Mouse (Mus musculus) G1E (cell line): ENCODE results near the gene Bbs12. TPM values are rescaled to one million over a fixed set of nuclear protein-coding genes. Genes with fewer than 3 reads are reported as not detected.
A peak's percentile ranks its signal among the peaks of the same experiment; 100 is the strongest.

Experiments
- ATAC-seq: 2 replicates; pipeline ENCODE4 v1.8.0; 2016; ENCODE audit warnings: mild to moderate bottlenecking; ENCODE audit not compliant: insufficient number of reproducible peaks, poor library complexity, low FRiP score, severe bottlenecking; ENCODE audit errors: extremely low read depth
- DNase-seq: peaks from one replicate; pipeline ENCODE4 v3.0.0; 2012; ENCODE audit warnings: low spot score
- H3K27me3 ChIP-seq: 2 replicates; pipeline ENCODE4 v1.6.1; 2012; ENCODE audit warnings: mild to moderate bottlenecking, low read length, inconsistent platforms; ENCODE audit not compliant: insufficient read depth
- H3K36me3 ChIP-seq: replicated peaks from 2 replicates; pipeline ENCODE3; 2012; ENCODE audit warnings: mild to moderate bottlenecking, inconsistent platforms
- H3K4me1 ChIP-seq: 2 replicates; pipeline ENCODE4 v1.6.1; 2012; ENCODE audit warnings: low read depth, low read length, inconsistent platforms, mixed read lengths; ENCODE audit not compliant: insufficient read depth
- H3K4me3 ChIP-seq: 2 replicates; pipeline ENCODE4 v1.5.1; 2012; ENCODE audit warnings: low read depth, mild to moderate bottlenecking, inconsistent platforms, low read length, moderate library complexity, mixed read lengths
- H3K9me3 ChIP-seq: replicated peaks from 2 replicates; pipeline ENCODE4 v1.6.1; 2012; ENCODE audit warnings: inconsistent platforms
- CTCF ChIP-seq: IDR thresholded peaks from 2 replicates; pipeline ENCODE4 v1.5.1; 2012; ENCODE audit warnings: low read depth, low read length, inconsistent platforms, mixed read lengths
- GATA1 ChIP-seq: IDR thresholded peaks from 2 replicates; pipeline ENCODE4 v1.6.1; 2012; ENCODE audit warnings: borderline replicate concordance, low read length, inconsistent platforms, mixed read lengths
- GATA2 ChIP-seq: IDR thresholded peaks from 2 replicates; pipeline ENCODE4 v1.6.1; 2012; ENCODE audit warnings: low read depth, low read length, inconsistent platforms, borderline replicate concordance
- POLR2AphosphoS5 ChIP-seq: IDR thresholded peaks from 2 replicates; pipeline ENCODE4 v1.6.1; 2012; ENCODE audit warnings: low read depth, low read length, inconsistent platforms; ENCODE audit not compliant: insufficient replicate concordance
- TAL1 ChIP-seq: conservative IDR thresholded peaks from 2 replicates; pipeline ENCODE4 v1.6.1; 2012; ENCODE audit warnings: low read depth, low read length, inconsistent platforms, mixed read lengths
- polyA plus RNA-seq: library from polyadenylated mRNA; stranded (reverse); fragments of >175 nt; gene quantifications from 2 replicates; pipeline ENCODE4 v1.2.3, GENCODE M21; 2012
- total RNA-seq, 2 experiments: library from RNA; stranded (forward) in 1 of 2; stranded (reverse) in 1 of 2; fragments of 200-1000 nt in 1 of 2; fragments of >200 nt in 1 of 2; fragmentation: Nextera tagmentation in 1 of 2; gene quantifications; 2 replicates each; pipeline ENCODE4 v1.2.3; 2014 to 2017

The Bbs12 gene
- total and polyA plus RNA-seq, 3 experiments: 0.52 to 31.6 (median 27.3) TPM

- Histone ChIP-seq H3K9me3 (no peaks in the 10 kb centered on the region), H3K36me3 (no peaks in the 10 kb centered on the region), H3K27me3 (peaks cover 4% of the 10 kb centered on the region; the same call in 1 of the 2 replicates), H3K4me3 (no peak overlapping the region), H3K4me1 (peaks cover 23% of the 10 kb centered on the region)
- peak; percentile 35; the same call in 1 of the 2 replicates for TF ChIP-seq CTCF
- no peak for TF ChIP-seq GATA2
- ATAC-seq (no peak), DNase-seq (no peak)
These were observed 28.8 kb downstream of the Bbs12 start for GRCm38 (mm10) chr3:37341110-37341509.

DNA sequence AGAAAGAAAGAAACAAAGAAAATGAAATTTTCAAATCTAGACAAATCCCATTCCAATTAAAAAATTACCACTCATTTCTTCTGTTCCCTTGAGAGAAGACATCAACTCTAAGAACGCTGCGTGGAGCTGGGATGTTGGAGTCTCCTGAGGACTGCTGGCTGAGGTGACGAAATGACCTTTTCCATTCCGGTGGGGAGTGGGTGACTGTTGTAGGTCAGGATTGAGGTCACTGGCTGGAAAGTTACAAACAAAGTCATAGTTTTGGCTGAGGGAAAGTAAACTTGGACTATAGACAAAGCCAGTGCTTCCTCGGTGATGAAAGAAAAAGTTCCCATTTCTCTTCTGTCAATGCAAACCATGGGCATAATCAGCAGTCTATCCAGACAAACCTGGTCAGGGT, 30.5 kb downstream of the Bbs12 start:
- no peak for DNase-seq
- peaks cover 4% of the 10 kb centered on the region; the same call in 1 of the 2 replicates for H3K27me3 ChIP-seq
- no peak overlapping the region for H3K4me3 ChIP-seq
- no peaks in the 10 kb centered on the region for H3K9me3 ChIP-seq
- TF ChIP-seq POLR2AphosphoS5: no peak
- TF ChIP-seq GATA2: no peak
- TF ChIP-seq TAL1: no peak
- no peak for TF ChIP-seq GATA1
- no peak for TF ChIP-seq CTCF
- H3K36me3 ChIP-seq: no peaks in the 10 kb centered on the region
- peaks cover 33% of the 10 kb centered on the region for H3K4me1 ChIP-seq
- no peak for ATAC-seq

GRCm38 (mm10) chr3:37347671-37348070, 35.3 kb downstream of the Bbs12 start:
- Histone ChIP-seq H3K4me1 (peaks cover 65% of the 10 kb centered on the region), H3K27me3 (peaks cover 7% of the 10 kb centered on the region; the same call in 1 of the 2 replicates), H3K36me3 (no peaks in the 10 kb centered on the region), H3K4me3 (no peak overlapping the region; the same call in 1 of the 2 replicates), H3K9me3 (peaks cover 4% of the 10 kb centered on the region; the same call in 1 of the 2 replicates)
- ATAC-seq (no peak), DNase-seq (no peak)
- TF ChIP-seq POLR2AphosphoS5 (no peak), GATA1 (no peak), CTCF (no peak), GATA2 (no peak), TAL1 (no peak)

- TF ChIP-seq POLR2AphosphoS5 (no peak), GATA1 (no peak), CTCF (no peak), TAL1 (no peak)
These were observed 36.1 kb downstream of the Bbs12 start, which contains the start of gene Fgf2 for GRCm38 (mm10) chr3:37348221-37349165. TSS of gene Fgf2 (plus strand) at chr3:37348346.

GRCm38 (mm10) chr3:37349166-37349548, 36.8 kb downstream of the Bbs12 start:
- Histone ChIP-seq H3K4me3 (peak overlapping the region; percentile 73), H3K36me3 (no peaks in the 10 kb centered on the region), H3K27me3 (peaks cover 6% of the 10 kb centered on the region; the same call in 1 of the 2 replicates), H3K4me1 (peaks cover 58% of the 10 kb centered on the region), H3K9me3 (peaks cover 4% of the 10 kb centered on the region; the same call in 1 of the 2 replicates)
- ATAC-seq (no peak), DNase-seq (no peak)
- TF ChIP-seq GATA2: no peak
- TF ChIP-seq GATA1: no peak
- TF ChIP-seq TAL1: no peak
- no peak for TF ChIP-seq POLR2AphosphoS5

More at GRCm38 (mm10) chr3:37348221-37349165, 36.1 kb downstream of the Bbs12 start, which contains the start of gene Fgf2:
- peak within 1 kb of the TSS; percentile 73 for H3K4me3 ChIP-seq
- DNase-seq (no peak), ATAC-seq (no peak)
- H3K27me3 ChIP-seq: peaks cover 7% of the 10 kb centered on the region; the same call in 1 of the 2 replicates
- peaks cover 4% of the 10 kb centered on the region; the same call in 1 of the 2 replicates for H3K9me3 ChIP-seq
- H3K36me3 ChIP-seq: no peaks in the 10 kb centered on the region
- H3K4me1 ChIP-seq: peaks cover 62% of the 10 kb centered on the region

GRCm38 (mm10) chr3:37350386-37350785, 38.0 kb downstream of the Bbs12 start:
- ATAC-seq (peak; percentile 89), DNase-seq (peak; percentile 43)
- H3K27me3 ChIP-seq: 0 out of 2 replicates have a peak, but pooled peaks cover 3% of the 10 kb centered on the region

More at GRCm38 (mm10) chr3:37350386-37350785, 38.0 kb downstream of the Bbs12 start:
- Histone ChIP-seq H3K4me1 (peaks cover 53% of the 10 kb centered on the region), H3K36me3 (no peaks in the 10 kb centered on the region), H3K9me3 (peaks cover 4% of the 10 kb centered on the region; the same call in 1 of the 2 replicates), H3K4me3 (no peak overlapping the region; the same call in 1 of the 2 replicates)
- TF ChIP-seq POLR2AphosphoS5: no peak
- TF ChIP-seq GATA2: no peak
- TF ChIP-seq GATA1: no peak
- TF ChIP-seq CTCF: no peak
- TF ChIP-seq TAL1: peak; percentile 59
